Mouse (Mus musculus) liver, postnatal 0 days (tissue): ENCODE data around the gene Siae. TPM values are rescaled to one million over a fixed set of nuclear protein-coding genes. Genes with fewer than 3 reads are reported as not detected.

ENCODE experiments used
- ATAC-seq: fragments of 200-750 bp; cut with Nextera tagmentation; 2 replicates; pipeline ENCODE4 v1.8.0; 2017; ENCODE audit warnings: mild to moderate bottlenecking, moderate library complexity
- DNase-seq: peaks from one replicate; pipeline ENCODE4 v3.0.0-alpha.2; 2016
- H3K27ac ChIP-seq: fragments of 300-500 bp; sonication (generic); 2 replicates; pipeline ENCODE4 v1.5.1; 2014; ENCODE audit warnings: antibody characterized with exemption, moderate library complexity, mild to moderate bottlenecking, low read depth
- H3K27me3 ChIP-seq: fragments of 300-500 bp; sonication (generic); 2 replicates; pipeline ENCODE4 v1.6.1; 2014; ENCODE audit warnings: low read length, control low read depth, mixed read lengths; ENCODE audit not compliant: insufficient read depth
- H3K36me3 ChIP-seq: fragments of 300-500 bp; sonication (generic); replicated peaks from 2 replicates; pipeline ENCODE4 v1.6.1; 2014; ENCODE audit warnings: mild to moderate bottlenecking, control low read depth, low read length, moderate library complexity, mixed read lengths; ENCODE audit not compliant: insufficient read depth
- H3K4me1 ChIP-seq: fragments of 300-500 bp; sonication (generic); 2 replicates; pipeline ENCODE4 v1.6.1; 2014; ENCODE audit warnings: antibody characterized with exemption, mild to moderate bottlenecking, control low read depth; ENCODE audit not compliant: insufficient read depth
- H3K4me2 ChIP-seq: fragments of 300-500 bp; sonication (generic); 2 replicates; pipeline ENCODE4 v1.6.1; 2014; ENCODE audit warnings: low read depth, mild to moderate bottlenecking, low read length, moderate library complexity, mixed read lengths
- H3K4me3 ChIP-seq: fragments of 300-500 bp; sonication (generic); 2 replicates; pipeline ENCODE4 v1.5.1; 2014; ENCODE audit warnings: low read depth, low read length
- H3K9ac ChIP-seq: fragments of 300-500 bp; sonication (generic); replicated peaks from 2 replicates; pipeline ENCODE4 v1.6.1; 2014; ENCODE audit warnings: mild to moderate bottlenecking, moderate library complexity
- H3K9me3 ChIP-seq: fragments of 300-500 bp; sonication (generic); 2 replicates; pipeline ENCODE4 v1.6.1; 2016; ENCODE audit warnings: mild to moderate bottlenecking, control low read depth, low read length, mixed read lengths
- CTCF ChIP-seq: sonication (generic); IDR thresholded peaks from 2 replicates; pipeline ENCODE4 v1.5.1; 2016; ENCODE audit warnings: antibody characterized with exemption, low read depth
- EP300 ChIP-seq: IDR thresholded peaks from 2 replicates; pipeline ENCODE4 v1.6.1; 2016; ENCODE audit warnings: antibody characterized with exemption, low read depth, mild to moderate bottlenecking
- WGBS: fragments of 180-500 bp; shearing (Covaris S2); extraction: QIAGEN DNeasy Blood & Tissue Kit; methylation state at CpG from one replicate; pipeline ENCODE4 v1.1.7; 2014; ENCODE audit not compliant: insufficient replicate concordance; 5-methylcytosine and 5-hydroxymethylcytosine counted together
- polyA plus RNA-seq: library from polyadenylated mRNA; unstranded; fragments of >200 nt; fragmentation: Nextera tagmentation; extraction: Ambion mirVana; gene quantifications from 2 replicates; pipeline ENCODE4 v1.2.1, GENCODE M21; 2015

The Siae gene
- polyA plus RNA-seq, 1 experiment from 2014 or later: 5.2 TPM

DNA sequence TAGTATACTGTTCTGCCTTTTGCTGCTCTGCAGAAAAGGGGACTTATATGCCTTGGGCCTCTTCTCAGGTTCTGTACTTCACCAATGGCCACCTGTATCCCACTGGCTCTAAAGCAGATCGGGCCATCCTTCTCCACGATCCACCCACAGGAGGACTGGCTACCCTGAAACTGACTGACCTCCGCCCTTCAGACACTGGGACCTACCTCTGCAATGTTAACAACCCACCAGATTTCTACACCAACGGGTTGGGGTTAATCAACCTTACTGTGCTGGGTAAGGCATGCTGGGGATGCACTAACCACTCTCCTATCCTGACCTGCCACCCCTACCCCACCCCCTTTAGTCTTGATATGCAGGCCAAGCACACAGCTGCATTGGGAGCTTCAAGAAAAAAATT lies 15.3 kb upstream of the Siae start:
- no peak for TF ChIP-seq CTCF
- TF ChIP-seq EP300: no peak
- Histone ChIP-seq H3K4me2 (no peak overlapping the region), H3K27me3 (peaks cover 2% of the 10 kb centered on the region; the same call in 1 of the 2 replicates), H3K4me3 (no peak overlapping the region), H3K36me3 (no peaks in the 10 kb centered on the region), H3K4me1 (no peaks in the 10 kb centered on the region; the same call in 1 of the 2 replicates), H3K9ac (no peak overlapping the region), H3K9me3 (no peaks in the 10 kb centered on the region), H3K27ac (no peak overlapping the region)
- DNase-seq: no peak
- WGBS: 81% methylated on average over 4 of the region's 4 CpGs
- no peak for ATAC-seq

DNA sequence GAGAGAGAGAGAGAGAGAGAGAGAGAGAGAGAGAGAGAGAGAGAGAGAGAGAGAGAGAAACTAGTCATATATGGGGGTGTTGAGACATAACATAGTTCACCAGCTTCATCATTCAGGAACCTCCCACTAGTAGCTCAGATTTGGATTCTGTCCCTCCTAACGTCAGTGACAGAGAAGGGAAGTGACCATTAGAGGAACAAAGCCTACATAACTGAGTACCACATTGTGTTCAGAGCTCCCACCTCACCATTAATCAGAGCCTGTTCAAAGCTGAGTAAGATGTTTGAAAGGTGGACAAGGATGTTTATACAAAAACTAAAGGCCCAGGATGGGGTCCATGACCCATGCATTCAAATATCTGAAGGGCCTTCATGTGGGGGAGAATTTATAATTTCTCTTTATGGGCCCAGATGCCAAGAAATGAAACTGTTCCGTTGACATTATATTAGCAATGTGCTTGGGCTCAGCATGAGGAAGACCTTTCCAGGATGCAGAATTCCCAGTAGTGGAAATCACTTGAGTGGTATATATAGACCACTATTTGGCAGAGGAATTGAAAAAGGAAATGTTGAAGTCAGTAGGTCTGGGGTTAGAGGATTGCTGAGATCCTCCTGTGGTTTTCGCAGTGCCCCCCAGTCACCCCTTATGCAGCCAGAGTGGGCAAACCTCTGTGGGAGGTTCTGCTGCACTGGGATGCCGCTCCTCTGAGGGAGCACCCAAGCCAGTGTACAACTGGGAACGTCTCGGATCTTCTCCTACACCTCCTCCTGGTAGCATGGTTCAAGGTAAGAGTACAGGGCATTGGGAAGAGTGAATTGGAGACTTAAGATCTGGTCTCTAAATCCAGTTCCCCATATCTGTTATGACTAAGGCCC lies 14.6 kb upstream of the Siae start:
- Histone ChIP-seq H3K9me3 (no peaks in the 10 kb centered on the region), H3K4me2 (no peak overlapping the region), H3K4me3 (no peak overlapping the region), H3K4me1 (no peaks in the 10 kb centered on the region; the same call in 1 of the 2 replicates), H3K9ac (no peak overlapping the region), H3K27me3 (peaks cover 8% of the 10 kb centered on the region; the same call in 1 of the 2 replicates), H3K36me3 (no peaks in the 10 kb centered on the region), H3K27ac (no peak overlapping the region)
- ATAC-seq (no peak), DNase-seq (no peak)
- 69% methylated on average over 6 of the region's 6 CpGs for WGBS
- no peak for TF ChIP-seq EP300
- no peak for TF ChIP-seq CTCF

DNA sequence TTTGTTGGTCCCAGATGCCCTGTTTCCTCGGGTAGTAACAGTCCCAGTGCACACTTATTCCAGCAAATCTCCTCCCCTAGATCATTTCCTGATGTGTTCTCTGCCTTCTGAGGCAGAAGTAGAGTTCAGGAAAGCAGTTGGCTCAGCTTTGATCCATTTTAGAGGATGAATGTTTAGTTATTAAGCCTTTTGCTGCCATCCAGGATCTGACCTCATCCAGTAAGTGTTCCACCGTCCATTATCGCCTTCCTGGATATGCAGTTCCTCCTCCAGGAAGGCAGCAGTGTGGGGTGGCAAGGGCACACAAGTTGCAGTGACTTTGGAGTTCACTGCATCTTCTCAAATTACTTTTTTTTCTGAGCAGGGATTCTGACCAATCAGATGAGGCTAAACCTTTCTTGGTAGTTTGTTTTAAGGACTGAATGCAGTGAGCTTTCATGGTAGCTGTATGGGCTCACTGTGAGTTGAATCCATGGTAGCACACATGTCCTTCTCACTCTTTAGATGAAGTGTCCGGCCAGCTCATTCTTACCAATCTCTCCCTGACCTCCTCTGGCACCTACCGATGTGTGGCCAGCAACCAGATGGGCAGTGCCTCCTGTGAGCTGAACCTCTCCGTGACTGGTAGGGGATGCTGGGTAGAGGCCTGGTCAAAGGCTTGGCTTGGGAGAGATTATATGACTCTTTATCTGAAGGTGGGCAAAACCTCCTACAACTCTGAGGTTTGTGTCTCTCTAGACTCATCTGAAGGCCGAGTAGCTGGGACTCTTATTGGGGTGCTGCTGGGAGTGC lies 13.5 kb upstream of the Siae start:
- Histone ChIP-seq H3K9me3 (no peaks in the 10 kb centered on the region), H3K36me3 (no peaks in the 10 kb centered on the region), H3K27ac (no peak overlapping the region), H3K4me1 (no peaks in the 10 kb centered on the region; the same call in 1 of the 2 replicates), H3K4me2 (no peak overlapping the region), H3K9ac (no peak overlapping the region), H3K27me3 (peaks cover 13% of the 10 kb centered on the region; the same call in 1 of the 2 replicates), H3K4me3 (no peak overlapping the region)
- 65% methylated on average over 7 of the region's 7 CpGs for WGBS
- no peak for ATAC-seq
- no peak for DNase-seq
- TF ChIP-seq CTCF (no peak), EP300 (no peak)

DNA sequence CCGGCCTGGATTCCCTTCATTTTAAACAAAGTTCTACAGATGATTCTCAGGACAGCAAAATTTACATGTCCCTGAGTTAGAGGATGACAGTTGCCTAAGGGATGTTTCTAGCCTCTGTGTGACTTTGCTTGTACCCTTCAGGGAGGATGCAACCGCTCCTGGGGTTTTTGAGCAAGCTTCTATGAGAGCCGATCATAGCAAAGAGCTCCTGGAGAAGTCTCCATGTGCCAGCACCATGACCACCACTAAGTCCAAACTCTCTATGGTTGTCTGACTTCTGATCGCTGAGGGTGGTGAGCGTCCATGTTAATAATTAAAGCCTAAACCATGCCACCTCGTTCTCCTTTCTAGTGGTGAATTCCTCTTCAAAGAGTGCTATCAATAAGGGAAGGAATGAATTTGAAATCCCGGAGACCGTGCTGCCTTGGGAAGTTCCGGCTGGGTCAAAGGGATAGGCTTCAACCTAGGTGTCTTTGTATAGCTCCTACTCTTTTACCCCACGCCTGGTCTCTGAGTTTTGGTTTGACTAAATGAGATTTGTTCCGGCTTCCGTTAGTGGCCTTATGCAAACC lies 11.5 kb upstream of the Siae start:
- Histone ChIP-seq H3K4me1 (no peaks in the 10 kb centered on the region; the same call in 1 of the 2 replicates), H3K27ac (no peak overlapping the region), H3K9ac (no peak overlapping the region), H3K27me3 (peaks cover 13% of the 10 kb centered on the region; the same call in 1 of the 2 replicates), H3K4me2 (peak overlapping the region; percentile 73), H3K4me3 (peak overlapping the region; percentile 43), H3K9me3 (no peaks in the 10 kb centered on the region), H3K36me3 (no peaks in the 10 kb centered on the region)
- TF ChIP-seq CTCF: no peak
- TF ChIP-seq EP300: no peak
- WGBS: 48% methylated on average over 12 of the region's 12 CpGs
- no peak for ATAC-seq
- no peak for DNase-seq

DNA sequence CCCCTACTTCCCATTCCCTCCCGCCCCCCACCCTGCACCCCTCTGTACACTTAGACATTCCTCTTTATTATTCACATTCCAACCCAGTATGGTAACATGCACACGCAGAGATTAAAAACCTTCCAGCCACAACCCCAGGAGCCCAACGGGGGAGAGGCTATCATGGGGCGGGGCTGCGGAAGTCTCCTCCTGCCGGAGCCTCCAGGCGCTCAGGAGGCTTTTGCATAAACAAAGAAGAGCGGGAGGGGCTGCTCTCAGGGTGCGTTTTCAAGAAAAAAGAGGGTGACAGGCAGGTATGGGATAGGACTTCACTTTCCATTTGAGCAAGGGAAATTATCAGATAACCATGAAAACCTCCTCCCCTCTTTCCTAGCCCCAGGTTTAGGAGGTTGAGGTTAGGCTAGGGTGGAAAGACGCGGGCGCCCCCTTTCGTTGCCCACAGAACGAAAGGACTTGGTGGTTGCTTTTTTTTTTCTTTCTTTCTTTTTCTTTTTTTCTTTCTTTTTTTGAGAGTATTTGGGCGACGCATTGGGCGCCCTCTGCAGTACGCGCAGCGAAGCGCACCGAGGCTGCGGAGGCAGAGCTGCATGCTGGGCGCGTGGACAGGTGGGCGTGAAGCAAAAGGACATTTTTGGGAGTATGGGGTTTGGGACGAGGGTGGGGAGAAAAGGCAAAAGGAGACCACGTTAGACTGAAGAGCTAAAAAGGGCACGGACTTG lies 10.9 kb upstream of the Siae start:
- no peak overlapping the region for H3K9ac ChIP-seq
- 3% methylated on average over 29 of the region's 29 CpGs for WGBS
- H3K4me3 ChIP-seq: peak overlapping the region; percentile 43
- H3K27me3 ChIP-seq: peaks cover 13% of the 10 kb centered on the region; the same call in 1 of the 2 replicates
- no peak overlapping the region for H3K27ac ChIP-seq
- peak overlapping the region; percentile 73 for H3K4me2 ChIP-seq
- H3K9me3 ChIP-seq: no peaks in the 10 kb centered on the region
- no peaks in the 10 kb centered on the region; the same call in 1 of the 2 replicates for H3K4me1 ChIP-seq
- TF ChIP-seq CTCF: peak; percentile 71
- no peak for TF ChIP-seq EP300
- peak; percentile 64 for DNase-seq
- ATAC-seq: peak; percentile 72
- H3K36me3 ChIP-seq: no peaks in the 10 kb centered on the region
